Mouse (Mus musculus) forelimb bud, embryonic 11.5 days (tissue): ENCODE data around the gene Calhm1.
"Not testable (repeated sequence)": the region's sequence is repeated elsewhere in the genome, so short reads cannot be mapped to it uniquely, and the experiment has no call there.

Source experiments
- DNase-seq: peaks from one replicate; pipeline ENCODE4 v3.0.0-alpha.2; 2012; ENCODE audit warnings: low read depth, low spot score

The Calhm1 gene

GRCm38 (mm10) chr19:47153767-47154166 is 9.7 kb upstream of the Calhm1 start:
- no peak for DNase-seq

GRCm38 (mm10) chr19:47152062-47152369 is 8.0 kb upstream of the Calhm1 start:
- no peak for DNase-seq

- no peak for DNase-seq
Observed at GRCm38 (mm10) chr19:47151332-47152061, 7.4 kb upstream of the Calhm1 start.

GRCm38 (mm10) chr19:47149854-47150253 is 5.8 kb upstream of the Calhm1 start:
- peak; percentile 49 for DNase-seq

- no peak for DNase-seq
Observed at GRCm38 (mm10) chr19:47148267-47148847, 4.3 kb upstream of the Calhm1 start.

GRCm38 (mm10) chr19:47142438-47142837 is 1.6 kb downstream of the Calhm1 start:
- no peak for DNase-seq

- not testable (repeated sequence) for DNase-seq
Observed at GRCm38 (mm10) chr19:47139611-47140010, 4.4 kb downstream of the Calhm1 start.

DNA sequence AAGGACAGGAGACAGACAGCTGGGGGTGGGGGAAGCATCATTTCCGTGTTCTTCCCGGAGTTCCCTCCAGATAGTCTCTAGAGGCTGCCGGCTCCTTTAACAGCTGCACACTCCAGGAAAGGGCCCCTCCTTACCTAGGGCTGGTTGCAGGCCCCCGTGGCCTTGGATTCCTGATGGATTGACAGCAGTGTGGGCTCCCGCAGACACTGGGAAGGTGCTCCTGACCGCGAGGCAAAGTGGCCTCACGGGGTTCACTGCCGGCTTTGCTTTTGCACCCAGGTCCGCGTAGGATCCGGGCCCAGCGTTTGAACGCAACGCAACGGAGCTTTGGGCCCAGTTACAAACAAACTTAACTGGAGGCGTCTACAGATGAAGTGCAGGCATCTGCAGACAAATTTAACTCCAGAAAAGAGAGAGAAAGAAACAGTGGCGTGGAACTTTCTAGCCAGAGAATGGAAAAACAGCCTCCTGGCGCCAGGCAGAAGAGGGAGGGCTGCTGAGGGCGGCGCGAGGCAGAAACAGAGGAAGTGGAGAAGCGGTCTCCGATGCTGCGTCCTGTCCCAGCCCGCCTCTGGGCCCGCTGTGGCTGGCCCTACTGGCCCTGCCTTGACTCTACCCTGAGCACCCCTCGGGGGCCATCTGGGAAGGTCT is 6.2 kb downstream of the Calhm1 start, which contains the start of gene Calhm2:
Calhm2 (minus strand) TSS at position 524 of the 651 bp plus-strand sequence.
- no peak for DNase-seq

DNA sequence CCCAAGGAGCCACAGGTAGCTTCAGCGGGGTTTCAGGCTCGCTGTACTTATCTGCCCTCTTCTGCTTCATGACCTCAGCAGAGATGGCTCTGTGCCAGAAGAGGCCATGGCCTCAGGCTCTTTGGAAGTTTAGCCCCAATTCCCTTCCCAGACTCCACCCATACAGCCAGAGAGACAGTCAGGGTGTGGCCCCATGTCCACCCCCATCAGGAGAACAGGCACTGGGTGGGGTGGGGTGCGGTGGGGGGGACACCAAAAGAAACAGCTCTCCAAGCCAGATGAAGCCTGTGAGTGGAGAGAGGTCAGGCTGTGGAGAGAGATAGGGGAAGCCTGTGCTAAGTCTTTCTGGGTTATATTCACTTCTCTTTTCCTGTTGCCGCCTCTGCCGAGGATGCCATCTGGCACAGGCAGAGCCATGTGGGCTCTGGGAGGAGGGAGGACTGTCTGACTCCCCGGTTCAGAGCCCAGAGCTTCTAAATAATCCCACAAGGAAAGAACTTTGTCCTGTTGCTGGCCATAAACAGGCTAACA is 6.9 kb downstream of the Calhm1 start:
- DNase-seq = no peak

GRCm38 (mm10) chr19:47136170-47136569 is 7.9 kb downstream of the Calhm1 start:
- no peak for DNase-seq

- no peak for DNase-seq
Observed at GRCm38 (mm10) chr19:47135568-47135967, 8.5 kb downstream of the Calhm1 start.

GRCm38 (mm10) chr19:47133161-47133560 is 10.9 kb downstream of the Calhm1 start:
- DNase-seq = no peak

GRCm38 (mm10) chr19:47130551-47131125 is 13.4 kb downstream of the Calhm1 start:
- DNase-seq = no peak

GRCm38 (mm10) chr19:47128835-47129234 is 15.2 kb downstream of the Calhm1 start:
- no peak for DNase-seq

DNA sequence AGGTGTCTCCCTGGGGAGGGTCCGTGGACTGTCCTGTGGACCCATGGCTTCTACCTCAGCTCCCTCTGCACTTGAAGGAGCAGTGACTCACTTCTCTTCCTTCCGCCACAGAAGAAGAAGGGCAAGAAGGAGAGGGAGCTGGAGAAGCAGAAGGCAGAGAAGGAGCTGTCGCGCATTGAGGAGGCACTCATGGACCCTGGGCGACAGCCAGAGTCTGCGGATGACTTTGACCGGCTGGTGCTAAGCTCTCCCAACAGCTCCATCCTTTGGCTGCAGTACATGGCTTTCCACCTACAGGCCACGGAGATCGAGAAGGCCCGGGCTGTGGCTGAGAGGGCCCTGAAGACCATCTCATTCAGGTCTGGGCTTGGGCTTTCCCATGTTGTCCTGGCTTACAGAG is 15.9 kb downstream of the Calhm1 start:
- no peak for DNase-seq

- DNase-seq = peak; percentile 26
Observed at GRCm38 (mm10) chr19:47122802-47123201, 21.3 kb downstream of the Calhm1 start.

DNA sequence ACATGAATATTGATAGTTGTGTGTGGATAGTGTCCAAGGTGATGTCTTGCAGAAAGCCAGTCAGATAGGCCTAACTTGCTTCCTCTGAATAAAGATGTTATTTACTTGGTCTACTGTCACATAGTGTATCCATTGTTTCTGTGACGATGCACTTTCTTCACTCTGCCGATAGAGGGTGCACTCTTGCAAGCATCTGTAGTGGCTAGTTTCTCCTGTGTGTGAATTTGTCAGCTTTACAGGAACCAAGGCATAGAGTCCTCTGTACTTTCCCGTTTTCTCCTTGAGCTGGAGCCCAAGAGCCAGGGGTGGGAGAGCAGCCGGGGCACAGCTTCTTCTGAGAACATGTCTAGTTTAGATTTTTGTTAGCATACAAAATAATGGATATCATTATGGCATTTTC is 23.0 kb downstream of the Calhm1 start:
- peak; percentile 33 for DNase-seq

DNA sequence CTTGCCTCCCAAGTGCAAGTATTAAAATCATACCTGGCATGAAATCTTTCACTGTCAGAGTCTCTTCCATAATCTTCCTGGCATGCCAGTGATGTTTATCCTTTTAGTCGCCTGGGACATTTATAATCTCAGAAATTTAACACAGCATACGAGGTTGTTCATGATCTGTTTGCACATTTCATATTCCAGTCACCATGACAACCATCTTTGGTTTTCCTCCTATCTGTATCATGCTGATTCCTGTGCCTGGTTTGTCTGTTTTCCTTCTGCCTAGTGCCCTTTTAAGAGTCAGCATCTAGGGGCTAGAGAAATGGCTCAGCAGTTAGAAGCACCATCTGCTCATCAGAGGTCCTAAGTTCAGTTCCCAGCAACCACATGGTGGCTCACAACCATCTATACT is 25.4 kb downstream of the Calhm1 start:
- DNase-seq = no peak

GRCm38 (mm10) chr19:47104641-47105271 is 39.3 kb downstream of the Calhm1 start:
- no peak for DNase-seq

GRCm38 (mm10) chr19:47101080-47101479 is 43.0 kb downstream of the Calhm1 start:
- no peak for DNase-seq
